Mouse (Mus musculus) neutrophil, adult 59 days (primary cell): ENCODE data around the gene Mkrn2os. TPM values are rescaled to one million over a fixed set of nuclear protein-coding genes. Genes with fewer than 3 reads are reported as not detected.

Source experiments
- total RNA-seq, 2 experiments: library from RNA; stranded (reverse); gene quantifications; 1 replicate in 1 of 2; 2 replicates in 1 of 2; pipeline ENCODE4 v1.2.4; 2023

Gene Mkrn2os
- not detected for total RNA-seq

DNA sequence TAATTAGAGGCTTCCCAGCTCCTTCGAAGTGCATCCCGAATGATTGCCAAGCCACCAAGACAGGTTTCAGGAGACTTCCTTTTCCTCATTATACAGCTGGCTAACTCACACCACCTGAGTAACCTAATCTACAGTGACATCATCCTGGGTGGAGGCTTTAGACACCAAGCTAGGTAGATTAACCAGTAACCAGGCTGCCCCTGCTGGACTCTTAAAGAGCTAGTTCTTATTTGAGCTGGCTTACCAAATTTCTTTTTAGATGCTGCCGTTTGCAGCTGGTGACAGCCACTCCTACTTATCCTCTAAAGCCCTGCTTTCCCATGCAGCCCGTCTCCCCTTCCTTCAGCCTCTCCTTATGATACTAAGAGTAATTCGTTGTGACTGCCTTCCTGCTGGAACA, at the start of gene Mkrn2os:
TSS of gene Mkrn2os (minus strand) at position 119 of the 400 bp plus-strand sequence.

DNA sequence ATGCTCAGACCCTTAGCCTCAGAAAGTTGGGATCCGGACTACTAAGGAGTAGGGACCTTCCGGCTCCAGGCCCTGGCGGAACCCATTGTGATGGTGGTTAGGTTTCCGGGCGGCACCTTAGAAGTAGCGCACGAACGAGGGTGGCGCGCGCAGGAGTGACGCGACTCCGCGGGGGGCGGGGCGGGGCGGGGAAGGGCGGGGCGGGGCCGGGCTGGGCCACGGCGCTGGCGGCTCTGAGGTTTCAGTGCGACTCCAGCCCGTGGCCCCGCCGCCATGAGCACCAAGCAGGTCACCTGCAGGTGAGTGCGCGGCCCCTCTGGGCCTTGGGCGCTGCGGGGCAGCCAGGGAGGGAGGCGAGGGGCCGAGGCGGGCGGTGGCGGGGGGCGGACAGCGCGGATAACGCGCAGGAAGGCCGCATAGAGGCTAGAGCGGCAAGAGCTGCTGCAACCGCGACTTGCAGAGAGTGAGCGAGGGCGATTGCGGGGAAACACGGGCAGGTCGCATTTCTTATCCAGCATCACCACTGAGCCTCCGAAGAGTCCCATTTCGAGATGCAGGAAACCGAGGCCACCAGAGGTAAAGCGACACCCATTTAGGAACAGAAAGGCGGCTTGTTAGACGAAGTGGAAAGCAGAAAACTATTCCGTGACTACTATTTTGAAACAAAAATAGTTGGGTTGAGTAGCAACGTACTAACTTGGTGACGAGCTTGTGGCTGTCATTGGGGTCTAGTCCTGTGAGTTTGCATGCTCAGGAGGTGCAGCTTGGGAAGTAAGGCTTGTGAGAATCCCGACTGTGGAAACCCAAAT, 9.5 kb upstream of the Mkrn2os start, which contains the start of gene Mkrn2:
TSS of gene Mkrn2 (plus strand) at position 188 of the 809 bp plus-strand sequence.

GRCm38 (mm10) chr6:115544442-115544970, 47.9 kb downstream of the Mkrn2os start, which contains the start of gene Tsen2:
Gene Tsen2 (plus strand): TSS chr6:115544664.

Other genes with a start within 250 kb of the Mkrn2os start
- 1 to 10 TPM in 1 of 2 experiments, under 1 TPM in 1; 0.95 to 2.2 TPM for gene Pparg, start 231.6 kb downstream of the Mkrn2os start, total RNA-seq
- gene Tsen2, start 47.9 kb downstream of the Mkrn2os start, total RNA-seq = 1 to 10 TPM; 2.9 to 4.0 TPM
- 10 to 100 TPM; 13.5 to 19.0 TPM for gene Mkrn2, start 9.3 kb upstream of the Mkrn2os start, total RNA-seq
- 100 to 1,000 TPM; 246 to 249 TPM for gene Raf1, start 84.1 kb upstream of the Mkrn2os start, total RNA-seq
- gene Tmem40, start 169.8 kb upstream of the Mkrn2os start, total RNA-seq = 10 to 100 TPM; 52.4 to 60.3 TPM
- gene Cand2, start 182.0 kb upstream of the Mkrn2os start, total RNA-seq = under 1 TPM; 0.38 to 0.40 TPM
- gene Rpl32, start 216.2 kb upstream of the Mkrn2os start, total RNA-seq = 100 to 1,000 TPM; 874 to 985 TPM
- not detected for gene Efcab12, start 245.8 kb upstream of the Mkrn2os start, total RNA-seq